Mouse (Mus musculus) liver, embryonic 13.5 days (tissue): ENCODE results near the gene Abcc12. TPM values are rescaled to one million over a fixed set of nuclear protein-coding genes. Genes with fewer than 3 reads are reported as not detected.
A peak's percentile ranks its signal among the peaks of the same experiment; 100 is the strongest.

Experiments used
- ATAC-seq: fragments of 200-750 bp; cut with Nextera tagmentation; 2 replicates; pipeline ENCODE4 v1.8.0; 2017; ENCODE audit warnings: low read depth, mild to moderate bottlenecking, moderate number of reproducible peaks, moderate library complexity
- DNase-seq: peaks from one replicate; pipeline ENCODE4 v3.0.0; 2022
- H3K27ac ChIP-seq: fragments of 300-500 bp; sonication (generic); 2 replicates; pipeline ENCODE4 v1.5.1; 2015; ENCODE audit warnings: moderate library complexity, mild to moderate bottlenecking, inconsistent platforms
- H3K27me3 ChIP-seq: fragments of 300-500 bp; sonication (generic); 2 replicates; pipeline ENCODE4 v1.6.1; 2015; ENCODE audit warnings: mild to moderate bottlenecking, inconsistent platforms
- H3K36me3 ChIP-seq: fragments of 300-500 bp; sonication (generic); 2 replicates; pipeline ENCODE4 v1.6.1; 2015; ENCODE audit warnings: mild to moderate bottlenecking, inconsistent platforms
- H3K4me1 ChIP-seq: fragments of 300-500 bp; sonication (generic); replicated peaks from 2 replicates; pipeline ENCODE4 v1.6.1; 2015; ENCODE audit warnings: inconsistent platforms
- H3K4me2 ChIP-seq: fragments of 300-500 bp; sonication (generic); 2 replicates; pipeline ENCODE4 v1.6.1; 2015; ENCODE audit warnings: inconsistent platforms, mild to moderate bottlenecking, moderate library complexity
- H3K4me3 ChIP-seq: fragments of 300-500 bp; sonication (generic); replicated peaks from 2 replicates; pipeline ENCODE4 v1.5.1; 2015; ENCODE audit warnings: mild to moderate bottlenecking, inconsistent platforms
- H3K9ac ChIP-seq: fragments of 300-500 bp; sonication (generic); 2 replicates; pipeline ENCODE4 v1.6.1; 2015; ENCODE audit warnings: mild to moderate bottlenecking, inconsistent platforms
- H3K9me3 ChIP-seq: fragments of 300-500 bp; sonication (generic); replicated peaks from 2 replicates; pipeline ENCODE4 v1.6.1; 2016; ENCODE audit warnings: inconsistent platforms
- WGBS: fragments of 180-500 bp; shearing (Covaris S2); methylation state at CpG from one replicate; pipeline ENCODE4 v1.1.7; 2015; ENCODE audit not compliant: insufficient replicate concordance; 5-methylcytosine and 5-hydroxymethylcytosine counted together
- polyA plus RNA-seq: library from polyadenylated mRNA; unstranded; fragments of >200 nt; fragmentation: Nextera tagmentation; extraction: Ambion mirVana; gene quantifications from 2 replicates; pipeline ENCODE4 v1.2.1, GENCODE M21; 2015

Gene Abcc12
- not detected in 2 replicates for polyA plus RNA-seq

DNA sequence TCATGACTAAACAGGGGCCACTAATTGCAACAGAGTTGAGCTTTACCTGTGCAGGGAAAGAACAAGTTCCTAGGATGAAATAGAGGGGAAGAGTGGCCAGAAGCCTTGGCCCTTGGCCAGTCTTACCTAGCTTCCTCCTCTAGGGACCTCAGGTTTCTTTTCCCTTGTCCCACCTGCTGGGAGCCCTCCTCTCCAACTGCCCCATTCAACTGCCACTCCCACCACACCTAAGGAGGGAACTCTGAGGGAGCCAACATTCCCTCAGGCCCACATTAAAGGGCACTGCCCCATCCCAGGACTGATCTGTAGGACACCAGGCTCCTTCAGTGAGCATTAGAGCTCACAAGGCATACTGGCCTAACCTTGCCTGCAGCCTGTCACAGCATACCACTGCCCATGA lies at the start of gene Abcc12:
Gene Abcc12 (minus strand): TSS at position 229 of the 400 bp plus-strand sequence.
- H3K27me3 ChIP-seq, result no peaks in the 10 kb centered on the region
- ATAC-seq (no peak), DNase-seq (no peak)
- H3K27ac ChIP-seq, result no peak within 1 kb of the TSS
- H3K9me3 ChIP-seq, result no peaks in the 10 kb centered on the region
- H3K4me1 ChIP-seq, result peaks cover 4% of the 10 kb centered on the region; the same call in 1 of the 2 replicates
- no peak within 1 kb of the TSS for H3K4me2 ChIP-seq
- H3K9ac ChIP-seq, result no peak within 1 kb of the TSS
- no peaks in the 10 kb centered on the region for H3K36me3 ChIP-seq
- no peak within 1 kb of the TSS for H3K4me3 ChIP-seq

DNA sequence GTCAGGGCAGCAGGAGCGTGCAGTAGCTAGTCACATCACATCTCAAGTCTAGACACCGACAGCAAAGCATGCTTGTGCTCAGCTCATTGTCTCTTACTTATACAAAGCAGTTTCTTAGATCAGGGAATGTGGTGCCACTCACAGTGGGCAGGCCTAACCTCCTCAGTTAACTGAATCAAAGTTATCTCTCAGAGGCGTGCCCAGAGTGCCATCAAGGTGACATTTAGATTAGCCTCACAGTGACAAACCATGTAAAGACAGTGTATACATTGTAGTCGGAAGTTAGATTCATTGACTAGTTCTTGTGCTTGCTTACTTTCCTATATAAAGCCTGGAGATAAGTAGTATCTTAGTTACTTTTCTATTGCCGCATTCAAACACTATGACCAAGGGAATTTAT lies 49.7 kb upstream of the Abcc12 start:
- WGBS, result 58% methylated on average over 5 of the region's 5 CpGs
- H3K27ac ChIP-seq, result no peak overlapping the region
- DNase-seq, result no peak
- H3K4me2 ChIP-seq, result no peak overlapping the region
- H3K27me3 ChIP-seq, result no peaks in the 10 kb centered on the region
- H3K4me3 ChIP-seq, result no peak overlapping the region
- no peak for ATAC-seq
- no peaks in the 10 kb centered on the region for H3K9me3 ChIP-seq
- H3K4me1 ChIP-seq, result peaks cover 25% of the 10 kb centered on the region
- no peak overlapping the region for H3K9ac ChIP-seq
- peaks cover 12% of the 10 kb centered on the region for H3K36me3 ChIP-seq

DNA sequence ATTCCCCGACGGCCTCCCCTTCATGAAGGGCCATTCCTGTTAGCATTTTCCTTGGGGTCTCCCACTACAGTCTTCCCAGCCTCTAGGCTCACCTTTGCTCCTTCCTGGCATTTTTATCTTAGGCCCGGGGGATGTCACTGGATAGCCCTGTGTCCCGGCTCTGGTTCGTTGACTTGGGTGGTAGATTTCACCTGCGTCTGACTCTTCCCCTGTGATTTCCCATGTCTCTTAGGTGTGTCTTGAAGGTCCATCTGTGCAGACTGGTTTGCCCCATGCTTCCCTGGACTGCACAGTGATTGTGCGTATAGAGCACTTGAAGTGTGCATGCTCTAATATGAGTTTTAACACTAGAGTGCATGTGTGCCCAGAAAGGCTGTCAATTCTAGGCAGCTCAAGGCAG lies 44.4 kb upstream of the Abcc12 start:
- H3K27me3 ChIP-seq, result no peaks in the 10 kb centered on the region
- peak overlapping the region; percentile 87 for H3K4me3 ChIP-seq
- 31% methylated on average over 7 of the region's 7 CpGs for WGBS
- peak overlapping the region; percentile 95 for H3K4me2 ChIP-seq
- DNase-seq (no peak), ATAC-seq (no peak)
- H3K36me3 ChIP-seq, result no peaks in the 10 kb centered on the region
- peaks cover 28% of the 10 kb centered on the region for H3K4me1 ChIP-seq
- no peaks in the 10 kb centered on the region for H3K9me3 ChIP-seq
- peak overlapping the region; percentile 85 for H3K9ac ChIP-seq
- H3K27ac ChIP-seq, result no peak overlapping the region

DNA sequence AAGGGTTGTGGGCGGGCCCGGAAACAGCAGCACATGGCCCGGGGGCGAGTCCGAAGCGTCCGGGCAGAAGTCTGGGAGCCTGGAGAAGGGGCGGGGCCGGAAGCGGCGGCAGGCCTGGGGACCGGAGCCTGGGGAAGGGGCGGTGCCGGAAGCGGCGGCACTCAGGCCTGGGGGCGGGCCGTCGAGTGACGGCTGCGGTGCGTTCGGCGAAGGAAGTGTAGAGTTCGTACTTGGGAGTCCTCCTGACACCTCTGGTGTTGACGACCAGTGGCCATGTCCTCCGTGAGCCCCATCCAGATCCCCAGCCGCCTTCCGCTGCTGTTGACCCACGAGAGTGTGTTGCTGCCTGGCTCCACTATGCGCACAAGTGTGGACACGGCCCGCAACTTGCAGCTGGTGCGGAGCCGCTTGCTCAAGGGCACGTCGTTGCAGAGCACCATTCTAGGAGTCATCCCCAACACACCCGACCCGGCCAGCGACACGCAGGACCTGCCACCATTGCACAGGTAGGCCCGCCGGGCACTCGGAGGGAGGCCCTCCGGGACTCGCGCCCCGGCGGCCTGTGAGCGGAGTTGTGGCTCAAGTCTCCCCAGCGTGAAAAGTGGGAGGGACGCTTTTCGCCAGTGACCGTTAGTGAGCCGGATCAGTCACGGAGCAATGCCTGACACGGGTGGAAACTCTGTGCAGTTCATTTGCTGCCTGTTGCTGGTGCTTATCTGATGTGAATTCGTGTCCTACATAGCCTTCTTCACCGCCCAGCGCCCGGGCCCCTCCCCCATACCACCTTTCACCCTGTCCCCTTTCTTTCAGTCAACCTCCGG lies 43.6 kb upstream of the Abcc12 start, which contains the start of gene Lonp2:
Gene Lonp2 (plus strand): TSS at position 133 of the 821 bp plus-strand sequence.
- peak within 1 kb of the TSS; percentile 87 for H3K4me3 ChIP-seq
- DNase-seq (peak; percentile 97), ATAC-seq (peak; percentile 99)
- peaks cover 22% of the 10 kb centered on the region for H3K4me1 ChIP-seq
- H3K4me2 ChIP-seq, result peak within 1 kb of the TSS; percentile 95
- peak within 1 kb of the TSS; percentile 85 for H3K9ac ChIP-seq
- no peaks in the 10 kb centered on the region for H3K27me3 ChIP-seq
- under 1% methylated on average over 55 of the region's 62 CpGs for WGBS
- peak within 1 kb of the TSS; percentile 83 for H3K27ac ChIP-seq
- H3K9me3 ChIP-seq, result no peaks in the 10 kb centered on the region
- H3K36me3 ChIP-seq, result no peaks in the 10 kb centered on the region

DNA sequence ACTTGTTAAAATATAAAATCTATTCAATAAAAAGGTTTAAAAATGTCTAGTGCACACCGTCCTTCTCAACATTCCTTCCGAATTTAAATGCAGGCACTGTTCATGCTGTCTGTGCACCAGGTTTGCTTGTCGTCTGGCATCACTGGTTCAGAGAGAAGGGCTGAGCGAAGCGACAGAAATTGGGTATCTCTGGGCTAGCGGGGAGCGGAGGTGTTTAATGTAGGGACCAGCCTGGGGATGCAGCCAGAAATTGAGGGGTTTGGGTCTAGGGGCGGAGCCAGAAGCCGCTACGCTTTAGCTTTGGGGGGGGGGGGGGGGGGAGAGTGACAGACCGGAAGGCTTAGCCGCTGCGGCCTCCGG lies 43.0 kb upstream of the Abcc12 start:
- Histone ChIP-seq H3K4me1 (peaks cover 22% of the 10 kb centered on the region), H3K9me3 (no peaks in the 10 kb centered on the region), H3K4me3 (peak overlapping the region; percentile 87), H3K9ac (peak overlapping the region; percentile 73), H3K36me3 (no peaks in the 10 kb centered on the region), H3K27ac (0 out of 2 replicates have a peak overlapping the region, but pooled peaks have one; percentile 36), H3K27me3 (no peaks in the 10 kb centered on the region), H3K4me2 (peak overlapping the region; percentile 95)
- ATAC-seq, result no peak; the same call in 1 of the 2 replicates
- 1% methylated on average over 10 of the region's 14 CpGs for WGBS
- no peak for DNase-seq

DNA sequence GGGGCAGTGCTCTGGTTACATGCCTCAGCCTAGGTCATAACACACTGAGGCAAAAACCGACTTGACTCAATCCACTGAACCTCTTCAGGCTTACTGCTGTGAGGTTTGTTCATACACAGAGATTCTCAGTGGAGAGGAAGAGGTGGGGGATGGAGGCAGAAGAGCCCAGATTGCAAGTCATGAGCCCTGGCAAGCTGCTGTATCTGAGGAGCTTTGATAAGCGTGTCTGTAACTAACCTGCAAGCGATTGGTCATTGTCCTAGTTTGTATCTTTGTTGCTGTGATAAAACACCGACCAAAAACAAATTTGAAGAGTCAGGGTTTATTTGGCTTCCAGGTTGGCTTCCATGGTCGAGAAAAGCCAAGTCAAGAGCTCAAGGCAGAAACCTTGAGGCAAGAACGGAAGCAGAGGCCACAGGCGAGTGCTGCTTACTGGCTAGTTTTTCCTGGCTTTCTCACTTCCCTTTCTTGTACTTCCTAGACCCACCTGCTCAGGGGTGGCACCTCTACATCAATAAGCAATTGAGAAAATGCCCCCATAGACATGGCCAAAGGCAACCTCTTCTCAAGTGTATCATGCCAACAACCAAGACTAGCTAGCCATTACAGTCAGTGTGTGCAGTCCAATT lies 37.4 kb upstream of the Abcc12 start:
- H3K27me3 ChIP-seq, result no peaks in the 10 kb centered on the region
- H3K4me3 ChIP-seq, result no peak overlapping the region
- no peak overlapping the region for H3K9ac ChIP-seq
- H3K4me1 ChIP-seq, result peaks cover 17% of the 10 kb centered on the region
- H3K4me2 ChIP-seq, result 0 out of 2 replicates have a peak overlapping the region, but pooled peaks have one; percentile 6
- WGBS, result 28% methylated on average over 7 of the region's 7 CpGs
- no peak overlapping the region for H3K27ac ChIP-seq
- ATAC-seq (peak; percentile 58; the same call in 1 of the 2 replicates), DNase-seq (no peak)
- no peaks in the 10 kb centered on the region for H3K36me3 ChIP-seq
- H3K9me3 ChIP-seq, result no peaks in the 10 kb centered on the region

DNA sequence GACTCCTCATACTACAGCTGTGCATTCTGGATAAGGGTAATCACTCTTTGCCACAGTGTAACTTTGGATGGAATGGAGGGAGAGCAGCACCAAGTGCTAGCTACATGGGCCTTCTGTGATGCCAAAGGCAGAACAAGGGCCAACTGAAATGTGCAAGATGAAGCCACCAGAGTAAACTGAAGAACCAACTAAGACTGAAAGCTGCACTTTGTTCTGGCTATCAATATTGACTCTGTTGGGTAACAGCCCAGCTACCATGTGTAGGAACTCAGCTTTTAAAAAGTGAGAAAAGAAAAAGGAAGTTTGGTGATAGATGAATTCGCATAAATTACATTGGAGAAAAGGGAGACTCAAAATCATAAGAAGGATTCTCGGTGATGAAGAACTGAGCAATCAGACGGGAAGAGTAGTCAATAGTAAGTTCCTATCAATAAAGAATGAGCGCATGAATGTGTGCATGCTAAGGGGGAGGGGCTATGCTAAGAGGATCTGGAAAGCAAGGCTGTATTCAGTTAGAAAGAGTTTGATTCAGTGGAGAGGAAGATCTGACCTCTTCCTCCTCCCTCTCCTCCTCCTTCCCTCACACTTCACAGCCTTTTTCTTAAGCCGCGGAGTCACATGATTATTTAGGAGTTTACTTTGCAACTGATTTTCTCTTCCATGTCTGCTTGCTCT lies 34.7 kb upstream of the Abcc12 start:
- no peak overlapping the region for H3K4me3 ChIP-seq
- DNase-seq (no peak), ATAC-seq (peak; percentile 53; the same call in 1 of the 2 replicates)
- H3K9ac ChIP-seq, result no peak overlapping the region
- WGBS, result 68% methylated on average over 6 of the region's 6 CpGs
- peaks cover 17% of the 10 kb centered on the region for H3K4me1 ChIP-seq
- no peaks in the 10 kb centered on the region for H3K36me3 ChIP-seq
- no peaks in the 10 kb centered on the region for H3K27me3 ChIP-seq
- H3K27ac ChIP-seq, result no peak overlapping the region
- H3K9me3 ChIP-seq, result no peaks in the 10 kb centered on the region; the same call in 1 of the 2 replicates
- H3K4me2 ChIP-seq, result no peak overlapping the region

DNA sequence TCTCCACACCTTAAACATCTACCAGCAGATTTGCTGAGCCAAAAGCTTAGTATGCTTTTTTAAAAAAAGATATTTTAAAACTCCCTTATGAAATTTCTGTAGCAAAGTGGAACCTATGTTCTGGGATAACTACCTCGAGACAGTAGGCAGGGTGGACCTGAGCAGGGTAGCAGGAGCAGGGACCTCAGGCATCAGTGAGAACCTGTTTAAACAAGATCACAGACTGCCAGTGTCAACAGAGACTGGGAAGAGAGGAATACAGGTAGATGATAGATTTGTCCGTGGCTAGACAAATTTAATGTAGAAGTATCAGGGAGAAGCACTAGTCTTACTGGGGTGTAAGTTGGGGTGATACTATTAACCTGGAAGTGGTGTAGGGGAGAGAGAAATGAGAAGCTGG lies 33.3 kb upstream of the Abcc12 start:
- no peak overlapping the region for H3K27ac ChIP-seq
- H3K4me1 ChIP-seq, result peaks cover 17% of the 10 kb centered on the region
- no peak for DNase-seq
- H3K36me3 ChIP-seq, result no peaks in the 10 kb centered on the region
- 42% methylated on average over 2 of the region's 2 CpGs for WGBS
- no peaks in the 10 kb centered on the region; the same call in 1 of the 2 replicates for H3K9me3 ChIP-seq
- no peak overlapping the region for H3K4me3 ChIP-seq
- no peak for ATAC-seq
- no peak overlapping the region for H3K4me2 ChIP-seq
- no peaks in the 10 kb centered on the region for H3K27me3 ChIP-seq
- H3K9ac ChIP-seq, result no peak overlapping the region

DNA sequence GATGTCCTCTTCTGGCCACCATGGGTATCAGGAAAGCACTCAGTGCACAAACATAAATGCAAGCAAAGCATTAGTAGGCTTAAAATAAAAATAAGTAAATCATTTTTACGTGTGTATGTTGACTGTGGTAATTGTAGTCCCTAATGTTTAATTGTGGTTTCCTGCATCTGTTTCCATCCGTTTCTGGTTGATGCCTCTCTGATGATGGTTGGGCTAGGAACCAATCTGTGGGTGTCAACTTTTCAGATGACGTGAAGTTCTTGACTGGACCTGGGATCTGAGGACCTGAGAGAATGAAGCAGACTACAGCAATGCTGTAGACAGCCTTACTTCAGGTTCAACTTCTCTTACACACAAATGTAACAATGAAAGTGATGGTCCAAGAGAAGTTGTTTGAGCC lies 24.2 kb upstream of the Abcc12 start:
- H3K27ac ChIP-seq, result no peak overlapping the region
- 47% methylated on average over 3 of the region's 3 CpGs for WGBS
- no peak overlapping the region for H3K4me2 ChIP-seq
- ATAC-seq (no peak), DNase-seq (no peak)
- H3K36me3 ChIP-seq, result no peaks in the 10 kb centered on the region
- no peaks in the 10 kb centered on the region for H3K27me3 ChIP-seq
- H3K4me3 ChIP-seq, result no peak overlapping the region
- 0 out of 2 replicates have a peak, but pooled peaks cover 2% of the 10 kb centered on the region for H3K4me1 ChIP-seq
- no peak overlapping the region for H3K9ac ChIP-seq
- no peaks in the 10 kb centered on the region for H3K9me3 ChIP-seq

DNA sequence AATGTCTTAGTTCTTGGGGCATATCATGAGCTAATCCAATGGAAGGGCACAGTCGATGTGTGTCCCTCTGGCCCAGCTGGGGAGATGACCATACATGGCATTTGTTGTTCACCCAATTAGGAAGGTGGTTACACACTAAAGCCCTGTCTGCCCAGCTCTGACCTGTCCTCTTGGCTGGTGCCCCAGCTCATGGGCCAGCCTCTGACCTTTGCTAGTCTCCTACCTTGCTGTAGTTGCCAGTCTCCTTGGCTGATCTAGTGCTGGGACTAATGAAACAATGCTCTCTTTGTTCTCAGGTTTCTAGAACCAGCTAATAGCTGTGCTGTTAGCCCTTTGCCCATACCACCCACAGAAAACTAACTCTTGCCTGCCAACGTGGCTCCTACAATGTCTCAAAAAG lies 22.7 kb upstream of the Abcc12 start:
- H3K9ac ChIP-seq, result no peak overlapping the region
- no peaks in the 10 kb centered on the region for H3K9me3 ChIP-seq
- DNase-seq, result no peak
- H3K4me2 ChIP-seq, result no peak overlapping the region
- no peak overlapping the region for H3K4me3 ChIP-seq
- H3K4me1 ChIP-seq, result 0 out of 2 replicates have a peak, but pooled peaks cover 3% of the 10 kb centered on the region
- WGBS, result 49% methylated on average over 2 of the region's 2 CpGs
- no peak overlapping the region for H3K27ac ChIP-seq
- ATAC-seq, result no peak
- no peaks in the 10 kb centered on the region for H3K27me3 ChIP-seq
- no peaks in the 10 kb centered on the region for H3K36me3 ChIP-seq

DNA sequence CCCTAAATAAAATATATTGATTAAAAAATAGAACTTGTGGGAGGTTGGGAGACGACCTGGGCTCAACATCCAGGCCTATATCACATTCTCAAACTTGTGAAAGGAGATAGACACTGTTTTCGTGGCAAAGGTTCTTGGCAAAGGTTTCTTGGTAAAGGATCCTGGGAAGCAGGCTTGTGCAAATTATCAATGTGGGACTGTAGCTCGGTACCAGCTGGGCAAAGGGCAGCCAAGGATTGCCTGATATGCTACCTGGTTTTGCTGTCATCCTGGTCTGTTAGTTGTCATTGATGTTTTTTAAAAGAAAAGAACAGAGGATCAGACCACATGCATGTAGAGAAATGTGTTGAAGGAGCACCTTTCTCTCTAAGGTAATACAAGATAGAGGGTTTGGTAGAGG lies 19.8 kb upstream of the Abcc12 start:
- DNase-seq, result no peak
- 50% methylated on average over 3 of the region's 3 CpGs for WGBS
- no peak overlapping the region for H3K4me2 ChIP-seq
- H3K4me3 ChIP-seq, result no peak overlapping the region
- no peak for ATAC-seq
- no peak overlapping the region for H3K27ac ChIP-seq
- no peaks in the 10 kb centered on the region for H3K27me3 ChIP-seq
- H3K36me3 ChIP-seq, result no peaks in the 10 kb centered on the region
- H3K9me3 ChIP-seq, result no peaks in the 10 kb centered on the region
- no peak overlapping the region for H3K9ac ChIP-seq
- H3K4me1 ChIP-seq, result 0 out of 2 replicates have a peak, but pooled peaks cover 3% of the 10 kb centered on the region
